Mouse (Mus musculus): ENCODE measurements at regions not wholly inside any gene's neighbourhood (a gene's known extent, or its start where the extent isn't known, plus 50 kb on each side); places are given as distances from the start of the nearest gene placed in this dataset.

DNA sequence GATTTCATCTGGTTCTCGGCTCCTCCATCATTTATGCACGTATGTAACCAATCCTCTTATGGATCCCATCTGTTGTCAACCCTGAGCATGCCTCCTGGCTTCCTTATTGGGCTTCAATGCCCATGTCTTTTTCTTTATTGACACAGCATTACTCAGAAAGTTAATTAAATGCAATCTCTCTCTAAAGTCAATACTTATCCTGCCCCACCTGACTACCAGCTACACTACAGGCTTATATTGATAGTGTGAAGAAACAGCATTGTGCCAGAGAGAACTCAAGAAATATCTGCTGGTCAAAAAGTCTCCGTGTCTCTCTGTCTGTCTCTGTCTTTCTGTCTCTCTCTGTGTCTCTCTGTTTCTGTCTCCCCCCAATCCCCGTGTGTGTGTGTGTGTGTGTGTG lies 194.7 kb upstream of the Rfx3 start:
- ATAC-seq (replicated peaks; ENCODE audit: low read depth, poor library complexity, severe bottlenecking): no peak

DNA sequence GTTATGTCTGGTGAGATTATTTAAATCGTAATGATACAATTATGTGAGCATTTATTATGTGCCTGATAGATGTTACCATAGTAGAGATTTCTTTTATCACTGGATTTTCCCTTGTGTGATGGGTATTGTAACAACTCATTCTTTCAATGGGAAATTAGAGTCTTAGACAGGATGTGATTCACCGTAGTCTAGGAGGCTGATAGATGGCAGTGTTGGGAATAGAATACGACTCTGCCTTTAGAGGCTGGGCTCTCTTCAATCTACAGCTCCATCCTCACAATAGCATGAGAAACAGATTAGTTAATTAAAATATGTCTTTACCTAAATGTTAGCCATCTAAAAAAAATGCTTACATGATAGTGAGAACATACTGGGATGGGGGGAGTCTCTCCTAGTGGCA lies 192.8 kb upstream of the Rfx3 start:
- ATAC-seq (replicated peaks; ENCODE audit: low read depth, poor library complexity, severe bottlenecking): no peak

DNA sequence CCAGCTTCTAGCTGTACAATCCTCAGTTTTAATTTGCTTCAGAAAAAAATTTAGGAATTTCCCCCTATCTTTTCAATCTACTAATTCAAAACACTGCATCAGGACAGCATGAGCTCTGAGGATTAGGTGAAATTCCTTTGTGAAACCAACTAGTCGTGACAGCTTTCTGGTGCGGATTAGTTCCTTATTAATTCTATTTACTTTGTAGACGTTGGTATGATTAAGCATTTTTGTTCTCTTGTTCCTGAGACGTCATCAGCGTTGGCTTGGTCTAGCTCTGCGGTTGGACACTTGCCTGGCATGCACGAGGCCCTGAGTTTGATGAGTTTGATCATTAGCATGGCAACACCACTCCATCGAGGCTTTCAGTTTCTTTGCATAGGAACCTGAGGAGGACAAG lies 188.4 kb upstream of the Rfx3 start:
- 0 out of 2 replicates have a peak, but pooled peaks have one; percentile 11 for ATAC-seq (replicated peaks; ENCODE audit: low read depth, poor library complexity, severe bottlenecking)

DNA sequence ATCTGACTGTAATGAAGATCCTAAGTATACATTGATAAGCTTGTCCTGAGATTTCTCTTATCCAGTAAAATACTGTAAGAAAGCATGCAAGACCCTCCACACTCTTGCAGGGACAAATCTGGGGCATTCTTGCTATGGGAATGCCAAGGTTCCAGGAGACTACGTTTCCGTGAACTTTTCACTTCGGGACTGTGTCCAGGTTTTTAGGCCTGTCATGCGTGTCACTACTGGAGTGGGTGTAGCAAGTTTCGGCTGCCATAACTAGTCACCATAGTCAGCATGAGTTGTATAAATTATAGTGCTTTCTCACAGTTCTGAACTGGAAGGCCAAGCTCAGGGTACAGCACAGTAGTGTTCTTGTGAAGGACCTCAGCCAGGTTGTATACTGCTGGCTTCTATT lies 185.9 kb upstream of the Rfx3 start:
- ATAC-seq (replicated peaks; ENCODE audit: low read depth, poor library complexity, severe bottlenecking): no peak

DNA sequence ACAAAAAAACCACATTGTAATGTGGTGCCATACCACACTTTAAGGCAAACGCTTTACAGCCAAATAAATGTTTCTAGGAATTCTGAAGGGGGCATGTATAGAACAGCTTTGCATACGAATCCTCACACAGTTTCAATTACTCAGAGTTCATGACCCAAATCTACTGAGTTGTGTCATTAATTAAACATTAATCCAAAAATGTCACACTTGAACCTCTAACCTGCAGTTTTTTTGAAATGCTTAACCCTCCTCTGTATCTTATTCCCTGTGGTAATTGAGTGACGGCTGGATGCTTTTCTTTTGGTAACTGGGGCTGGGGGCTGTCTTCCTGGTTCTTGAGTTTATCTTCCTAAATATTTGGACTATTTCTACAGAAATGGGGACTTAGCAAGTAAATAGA lies 181.3 kb upstream of the Rfx3 start:
- ATAC-seq (replicated peaks; ENCODE audit: low read depth, poor library complexity, severe bottlenecking): no peak

DNA sequence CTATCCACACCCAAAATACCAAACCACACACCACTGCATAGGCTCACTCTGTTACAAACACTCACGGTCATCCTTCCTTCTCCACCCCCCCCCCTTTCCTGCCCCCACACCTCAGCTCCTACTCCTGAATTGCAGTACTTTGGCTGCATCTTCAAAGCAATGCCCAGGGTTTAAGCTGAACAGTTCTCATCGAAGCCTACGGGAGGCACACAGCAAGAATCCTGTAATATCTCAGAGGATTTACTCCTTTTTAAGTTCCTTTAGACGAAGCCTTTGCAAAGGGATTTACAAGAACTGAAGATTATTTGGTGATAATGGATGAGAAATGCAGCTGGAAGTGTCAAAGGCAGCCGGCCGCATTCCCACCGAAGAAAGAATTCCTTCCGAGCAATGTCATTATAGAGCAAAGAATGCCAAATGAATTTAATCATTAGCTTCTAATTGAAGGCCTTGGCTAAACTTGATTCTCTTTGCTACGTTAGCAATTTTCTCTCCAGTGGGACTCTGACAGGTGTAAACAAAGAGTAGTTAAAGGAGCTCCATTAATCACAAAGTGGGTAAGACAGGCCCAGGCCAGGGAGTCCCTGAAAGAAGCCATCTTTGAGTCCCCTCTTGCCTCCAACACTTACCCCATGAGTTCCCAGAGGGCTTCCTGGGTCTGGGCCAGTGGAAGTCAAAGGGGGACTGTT lies 180.6 kb upstream of the Rfx3 start:
- ATAC-seq (replicated peaks; ENCODE audit: low read depth, poor library complexity, severe bottlenecking): no peak

DNA sequence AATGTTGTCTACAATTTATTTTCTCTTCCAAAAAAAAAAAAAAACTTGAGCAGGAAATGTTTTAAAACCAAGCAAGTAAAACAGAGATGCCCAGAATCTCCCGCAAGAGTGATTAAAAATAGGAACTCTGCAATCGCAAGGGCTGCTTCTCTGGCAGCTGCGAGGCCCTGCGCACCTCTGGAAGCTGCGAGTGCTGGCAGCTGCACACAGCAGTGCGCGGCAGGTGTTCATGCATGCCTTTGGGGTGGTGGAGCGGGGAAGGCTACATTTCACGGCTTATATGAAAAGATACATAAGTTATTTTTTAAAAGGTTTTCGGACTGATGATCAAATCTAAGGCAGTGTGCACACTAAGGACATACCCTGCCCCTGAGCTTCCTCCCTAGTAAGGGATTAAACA lies 179.3 kb upstream of the Rfx3 start:
- ATAC-seq (replicated peaks; ENCODE audit: low read depth, poor library complexity, severe bottlenecking): no peak

DNA sequence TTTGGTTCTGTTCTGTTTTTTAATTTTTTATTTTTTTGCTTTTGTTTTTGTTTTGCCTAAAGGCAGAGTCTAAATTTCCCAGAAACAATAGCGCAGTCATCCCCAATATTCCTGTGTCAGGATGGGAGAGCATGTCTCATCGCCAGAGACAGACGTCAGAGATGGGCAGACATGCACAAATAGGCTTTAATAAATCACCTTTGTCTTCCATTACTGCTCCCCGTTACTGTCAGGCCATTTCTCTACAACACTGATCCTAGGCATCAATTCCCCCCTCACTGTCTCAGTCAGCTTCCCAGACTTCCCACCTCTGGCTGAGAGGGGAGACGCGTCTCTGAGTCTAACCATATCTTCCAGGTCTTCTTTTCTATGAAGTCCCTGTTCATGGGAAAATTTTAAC lies 177.4 kb upstream of the Rfx3 start:
- ATAC-seq (replicated peaks; ENCODE audit: low read depth, poor library complexity, severe bottlenecking): no peak

DNA sequence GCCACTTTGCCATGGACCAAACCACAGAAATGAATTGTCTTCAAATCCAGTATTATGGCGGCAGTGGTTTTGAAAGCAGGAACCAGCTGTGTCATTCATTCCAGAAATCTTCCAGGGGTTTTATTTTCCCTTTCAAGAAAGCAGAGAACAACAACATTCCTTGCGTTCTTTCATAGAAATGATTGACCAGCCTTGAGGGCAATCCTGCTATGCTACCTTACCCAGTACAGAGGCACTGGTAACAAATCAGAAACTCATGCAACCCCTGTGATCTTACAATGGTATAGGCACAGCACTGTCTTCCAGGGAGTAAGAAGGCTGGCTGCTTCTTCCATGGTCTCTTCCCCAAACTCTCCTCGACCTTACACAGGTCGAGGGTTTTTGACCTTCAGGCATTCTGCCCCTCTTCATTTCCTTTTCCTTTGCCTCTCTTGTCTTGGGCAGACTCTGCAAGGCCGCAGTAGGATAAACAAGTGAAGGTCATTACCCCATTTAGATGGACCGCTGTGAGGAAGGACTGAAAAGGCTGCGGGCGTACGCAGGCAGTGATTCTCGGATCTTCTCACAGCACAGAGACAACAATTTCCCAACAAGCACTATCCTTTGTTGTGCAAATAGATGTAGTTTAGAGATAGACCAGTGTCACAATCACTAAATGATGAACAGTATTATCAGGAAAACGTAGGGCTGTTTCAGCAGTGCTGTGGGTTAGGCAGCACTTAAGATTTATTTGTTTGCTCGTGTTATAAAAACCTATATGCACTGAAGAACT lies 171.6 kb upstream of the Rfx3 start:
- ATAC-seq (replicated peaks; ENCODE audit: low read depth, poor library complexity, severe bottlenecking): no peak

DNA sequence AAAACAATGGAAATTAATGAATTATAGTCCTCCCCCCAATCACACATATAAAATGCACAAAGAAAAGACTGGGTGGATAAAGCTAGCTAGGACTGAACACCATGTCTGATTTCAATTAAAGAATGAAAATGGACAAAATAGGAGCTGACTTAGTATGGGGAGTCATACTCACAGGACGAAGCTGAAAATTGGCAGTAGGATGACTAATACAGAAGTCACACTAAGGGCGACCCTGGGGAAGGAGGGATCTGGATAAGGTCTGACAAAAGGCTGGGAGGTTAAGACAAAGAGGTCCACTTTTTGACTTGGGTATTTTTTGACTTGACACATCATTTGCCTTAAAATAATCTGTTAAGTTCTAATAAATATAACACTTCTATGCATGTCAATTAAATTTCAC lies 170.2 kb upstream of the Rfx3 start:
- no peak for ATAC-seq (replicated peaks; ENCODE audit: low read depth, poor library complexity, severe bottlenecking)

DNA sequence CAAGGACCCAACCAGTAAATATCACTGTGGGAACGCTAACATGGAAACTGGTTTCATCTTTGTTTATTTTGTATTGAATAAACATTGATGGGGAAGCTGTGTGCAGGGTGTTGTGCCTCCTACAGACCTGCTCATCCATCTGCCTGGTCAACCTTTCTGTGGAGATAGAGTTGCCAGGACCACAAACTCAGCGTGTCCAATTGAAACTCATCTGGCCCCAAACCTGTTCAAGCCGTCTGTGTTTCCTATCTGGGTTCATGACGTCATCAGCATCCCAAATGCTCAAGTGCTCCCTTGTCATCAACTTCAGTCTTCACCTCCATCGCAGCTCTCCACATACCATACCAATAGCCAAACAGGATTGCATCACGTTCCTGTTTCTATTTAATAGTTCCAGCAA lies 167.1 kb upstream of the Rfx3 start:
- ATAC-seq (replicated peaks; ENCODE audit: low read depth, poor library complexity, severe bottlenecking): no peak

DNA sequence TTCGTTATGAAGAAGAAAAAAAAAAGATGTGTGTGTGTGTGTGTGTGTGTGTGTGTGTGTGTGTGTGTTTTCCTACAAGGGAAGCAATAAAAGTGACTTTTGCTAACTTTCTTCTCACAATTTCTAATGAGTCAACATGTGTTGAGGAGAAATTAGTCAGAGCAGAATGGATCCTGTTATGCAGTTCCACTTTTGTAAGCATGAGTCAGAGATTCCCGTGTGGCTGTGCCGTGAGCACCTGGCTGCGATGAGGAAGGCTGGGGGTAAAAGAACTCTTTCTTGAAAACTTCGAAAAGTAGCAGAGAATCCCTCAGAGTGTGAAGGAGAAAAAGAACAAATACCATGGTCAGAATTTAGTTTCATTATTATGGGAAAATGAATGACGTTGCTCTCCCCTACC lies 165.9 kb upstream of the Rfx3 start:
- ATAC-seq (replicated peaks; ENCODE audit: low read depth, poor library complexity, severe bottlenecking): no peak

DNA sequence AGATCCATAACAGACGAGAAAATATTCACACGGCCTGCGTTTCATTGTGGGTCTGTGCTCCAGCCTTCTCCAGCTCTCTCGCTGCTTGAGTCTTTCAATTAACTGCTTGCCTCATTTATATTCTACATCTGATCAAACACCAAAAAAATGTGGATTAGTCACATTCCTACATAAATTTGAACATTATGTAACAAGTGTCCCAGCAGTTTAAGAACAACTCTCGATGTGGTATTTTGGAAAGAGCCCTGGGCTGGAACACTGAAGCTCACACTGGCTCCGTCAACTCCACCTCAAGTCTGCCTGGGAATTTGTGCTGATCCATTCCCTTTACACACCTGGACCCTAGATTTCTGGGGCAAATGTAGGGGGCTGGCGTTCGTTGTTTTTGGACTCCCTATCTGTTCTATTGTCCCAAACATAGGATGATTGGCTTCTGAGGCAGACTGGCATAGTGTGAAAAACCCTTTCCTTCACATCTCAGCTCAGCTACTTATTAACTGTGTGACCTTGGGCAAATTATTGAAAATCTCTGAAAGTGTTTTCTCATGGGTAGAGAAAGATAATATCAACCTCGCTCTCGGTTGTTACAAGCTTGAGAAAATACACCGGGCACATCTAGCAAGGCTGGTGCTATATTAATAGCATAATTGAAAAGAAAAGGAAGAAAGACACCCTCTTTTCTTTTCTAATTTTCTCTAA lies 161.0 kb upstream of the Rfx3 start:
- no peak for ATAC-seq (replicated peaks; ENCODE audit: low read depth, poor library complexity, severe bottlenecking)

DNA sequence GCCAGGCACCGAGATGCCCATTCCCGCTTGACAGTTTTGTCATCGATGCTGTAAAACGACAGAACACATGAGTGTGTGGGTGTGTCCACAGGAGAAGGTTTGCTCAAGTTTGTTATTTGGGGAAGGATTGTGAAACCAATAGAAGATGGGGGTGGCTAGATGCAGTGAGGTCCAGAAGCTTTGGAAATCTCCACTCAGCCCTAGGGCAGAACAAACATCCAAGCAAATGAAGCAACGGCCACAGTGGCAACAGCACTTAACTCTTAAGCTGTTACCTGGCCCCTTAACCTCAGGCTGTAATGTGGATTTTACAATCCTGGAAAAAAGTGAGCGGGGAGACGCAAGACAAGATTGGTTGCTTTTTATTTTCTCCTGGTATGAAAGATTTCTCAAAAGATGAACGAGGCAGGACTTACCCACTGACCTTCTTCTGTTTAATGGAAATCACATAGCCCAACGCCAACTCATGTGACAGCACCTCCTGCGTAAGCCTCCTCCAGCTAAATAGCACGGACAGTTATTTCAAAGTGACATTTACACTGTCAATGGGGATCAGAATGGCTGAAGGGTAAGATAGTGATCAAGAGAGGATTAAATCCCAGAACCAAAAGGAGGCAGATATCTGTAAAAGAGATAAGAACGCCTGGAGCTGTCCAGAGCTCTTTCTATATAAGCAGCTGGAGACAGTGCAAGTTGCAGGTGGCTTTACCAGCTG lies 156.6 kb upstream of the Rfx3 start:
- ATAC-seq (replicated peaks; ENCODE audit: low read depth, poor library complexity, severe bottlenecking): no peak

DNA sequence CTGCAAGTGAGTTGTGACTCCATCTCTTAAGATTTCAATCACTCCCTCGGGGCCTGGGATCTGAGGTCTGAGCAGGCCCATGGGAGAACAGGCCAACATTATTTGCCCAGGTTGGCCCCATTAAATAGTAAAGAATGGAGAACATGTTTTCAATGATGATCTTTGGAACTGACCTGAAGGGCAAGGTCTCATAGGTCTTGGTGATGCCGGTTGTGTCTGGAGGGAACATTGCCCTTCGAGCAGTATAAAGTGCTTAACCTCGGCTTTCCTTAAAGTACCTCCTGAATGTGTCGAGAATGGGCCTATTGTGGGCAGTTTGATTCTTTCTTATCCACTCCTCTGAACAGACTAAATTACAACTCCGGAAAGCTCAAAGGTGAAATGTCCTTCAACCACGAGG lies 155.7 kb upstream of the Rfx3 start:
- no peak for ATAC-seq (replicated peaks; ENCODE audit: low read depth, poor library complexity, severe bottlenecking)

DNA sequence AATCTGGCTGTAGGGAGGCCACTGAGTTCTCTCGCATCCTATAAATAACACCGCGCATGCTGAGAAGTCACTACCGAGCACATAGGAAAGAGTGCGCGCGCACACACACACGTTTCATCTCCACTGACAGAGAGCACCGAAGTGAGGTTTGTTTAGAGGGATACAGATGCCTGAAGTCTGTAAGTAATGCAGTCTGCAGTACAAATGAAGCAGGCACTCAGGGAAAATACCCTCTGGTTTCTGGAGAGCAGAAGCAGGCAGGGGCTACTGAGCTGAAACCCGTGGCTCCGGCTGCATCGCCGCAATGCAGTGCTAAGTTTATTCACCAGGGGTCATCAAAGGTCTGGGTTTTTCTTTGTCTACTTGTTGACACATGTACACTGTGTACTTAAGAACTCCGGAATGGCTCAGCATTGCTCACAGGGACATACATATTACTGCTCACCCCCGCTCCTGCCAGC lies 155.0 kb upstream of the Rfx3 start:
- peak; percentile 62 for ATAC-seq (replicated peaks; ENCODE audit: low read depth, poor library complexity, severe bottlenecking)

DNA sequence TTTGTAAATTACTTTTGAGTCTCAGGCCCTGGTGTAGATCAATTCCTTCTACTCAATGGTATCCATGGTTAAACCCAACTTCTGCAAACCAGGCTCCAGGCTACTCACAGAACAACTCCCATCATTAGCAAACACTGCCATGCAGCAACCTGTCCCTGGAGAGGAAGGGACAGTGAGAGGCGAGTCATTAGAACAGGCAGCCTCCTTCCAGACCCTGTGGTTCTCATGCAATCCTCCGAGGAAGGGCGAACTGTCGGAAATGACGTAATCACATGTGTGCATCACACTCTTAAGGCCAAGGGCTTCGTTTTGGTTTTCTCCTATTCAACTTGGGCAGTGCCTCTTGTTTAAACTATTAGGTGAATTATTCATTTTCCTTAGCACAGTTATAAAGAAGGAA lies 152.2 kb upstream of the Rfx3 start:
- no peak for ATAC-seq (replicated peaks; ENCODE audit: low read depth, poor library complexity, severe bottlenecking)

DNA sequence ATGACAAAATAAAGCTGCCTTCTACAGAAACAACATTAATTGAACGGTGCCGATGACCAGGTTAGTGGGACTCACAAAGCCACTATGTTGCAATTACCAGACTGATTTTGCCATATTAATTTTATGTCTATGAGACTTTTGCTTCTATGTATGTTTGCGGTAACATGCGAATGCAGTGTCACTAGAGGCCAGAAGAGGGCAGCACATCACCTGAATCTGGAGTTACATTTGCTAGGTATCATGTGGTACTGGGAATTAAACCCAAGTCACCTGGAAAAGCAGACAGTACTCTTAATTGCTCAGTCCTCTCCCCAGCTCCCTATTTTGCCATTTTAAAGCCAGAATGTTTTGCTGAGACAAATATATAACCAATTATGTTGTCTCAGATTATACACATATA lies 149.6 kb upstream of the Rfx3 start:
- ATAC-seq (replicated peaks; ENCODE audit: low read depth, poor library complexity, severe bottlenecking): no peak

DNA sequence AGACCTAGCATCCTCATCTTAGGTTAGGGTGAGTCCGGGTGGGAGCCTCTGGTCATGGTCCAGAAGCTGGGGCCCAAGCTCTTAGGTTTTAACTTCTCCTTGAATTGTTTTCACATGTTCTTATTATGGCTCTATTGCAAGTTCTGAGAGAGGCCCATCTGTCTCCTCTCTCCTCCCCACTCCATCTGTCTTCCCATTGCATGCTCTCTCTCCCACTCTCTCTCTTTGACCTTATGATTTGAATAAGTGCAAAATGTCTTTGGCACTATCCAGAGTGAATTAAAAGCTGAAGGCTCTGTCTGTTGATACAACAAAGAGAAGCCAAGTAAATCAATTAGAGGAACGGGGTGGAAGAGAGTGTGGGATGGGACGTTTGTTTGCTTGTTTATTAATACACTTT lies 146.2 kb upstream of the Rfx3 start:
- no peak for ATAC-seq (replicated peaks; ENCODE audit: low read depth, poor library complexity, severe bottlenecking)

DNA sequence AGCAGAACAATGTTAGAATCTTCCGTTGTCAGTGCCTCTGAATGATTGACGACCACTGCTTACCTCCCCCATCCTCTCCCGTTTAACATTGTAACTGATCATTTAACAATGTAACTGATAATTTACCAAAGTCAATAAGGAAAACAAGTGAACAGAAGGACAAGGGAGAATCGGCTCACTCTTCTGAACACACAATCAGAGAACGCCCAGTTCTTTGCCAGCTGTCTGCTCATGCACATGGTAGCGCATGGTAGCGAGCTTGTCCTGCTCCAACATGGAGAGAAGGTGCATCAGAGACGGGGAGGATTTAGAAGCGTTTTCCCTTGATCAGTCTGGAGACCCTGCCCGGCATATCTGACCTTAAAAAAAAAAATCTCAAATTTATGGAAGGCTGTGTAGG lies 126.6 kb upstream of the Rfx3 start:
- ATAC-seq (replicated peaks; ENCODE audit: low read depth, poor library complexity, severe bottlenecking): no peak

DNA sequence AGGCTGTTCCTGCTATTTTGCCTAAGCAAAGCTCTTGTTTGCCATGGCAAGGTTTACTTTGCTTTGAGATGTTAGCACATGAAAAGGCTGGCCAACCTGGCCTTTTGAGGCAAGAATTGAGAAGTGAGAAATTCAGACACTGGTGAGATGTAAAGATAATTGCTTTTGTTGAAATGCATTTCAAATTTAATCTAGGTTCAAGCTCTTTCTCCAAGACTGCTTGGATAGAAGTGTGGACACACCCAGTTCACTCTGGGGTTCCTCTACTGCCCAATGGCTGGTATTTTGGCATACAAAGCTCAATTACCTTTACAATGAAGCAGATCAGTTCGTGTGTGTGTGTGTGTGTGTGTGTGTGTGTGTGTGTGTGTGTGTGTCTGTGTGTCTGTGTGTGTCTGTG lies 123.8 kb upstream of the Rfx3 start:
- no peak for ATAC-seq (replicated peaks; ENCODE audit: low read depth, poor library complexity, severe bottlenecking)
